Mouse (Mus musculus): ENCODE measurements around the gene Mpp1. TPM values are rescaled to one million over a fixed set of nuclear protein-coding genes. Genes with fewer than 3 reads are reported as not detected.
"Not testable (repeated sequence)": the region's sequence is repeated elsewhere in the genome, so short reads cannot be mapped to it uniquely, and the experiment has no call there.

Mpp1 gene
- 57.8 and 64.9 TPM in 2 replicates for total RNA-seq (2014; fragmentation: Nextera tagmentation)
- 39.9 and 45.1 TPM in 2 replicates for total RNA-seq (2017)
- polyA plus RNA-seq (2012) = 2.9 and 3.7 TPM in 2 replicates

DNA sequence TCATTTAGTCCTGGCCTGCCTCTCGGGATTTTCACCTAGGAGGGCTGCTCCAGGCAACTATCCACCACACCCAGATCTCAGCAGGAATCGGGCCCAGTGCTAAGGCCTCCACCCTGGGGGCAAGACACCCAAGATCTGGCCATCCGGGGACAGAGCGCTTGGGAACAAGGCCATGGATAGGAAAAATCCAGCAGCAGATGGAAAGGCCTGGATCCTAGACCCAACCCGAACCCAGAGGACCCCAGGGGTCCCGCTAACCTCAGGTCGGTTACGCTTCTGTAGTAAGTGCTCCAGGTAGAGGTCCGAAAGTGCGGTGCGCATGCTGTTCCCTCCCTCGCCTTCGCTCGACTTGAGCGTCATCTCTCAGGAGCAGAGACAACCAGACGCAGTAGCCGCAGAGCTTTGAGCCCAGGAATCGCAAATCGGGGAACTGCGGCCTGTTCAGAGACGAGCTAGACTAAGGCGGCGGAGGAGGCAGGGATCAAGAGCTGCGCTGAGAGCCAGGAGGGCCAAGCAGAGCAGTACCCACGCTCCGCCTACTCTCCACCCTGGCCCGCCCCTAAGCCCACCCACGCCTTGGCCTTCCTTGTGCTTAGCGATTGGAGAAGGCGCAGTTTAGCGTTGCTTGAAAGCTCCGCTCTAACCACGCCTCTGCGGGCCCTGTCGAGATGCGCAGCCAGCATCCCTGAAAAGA lies at the start of gene Mpp1:
Gene Mpp1 (minus strand): TSS at position 550 of the 694 bp plus-strand sequence.
- TF ChIP-seq CTCF (IDR thresholded peaks at IDR 0.05; ENCODE audit: low read depth, low read length) (no peak), TAL1 (conservative IDR thresholded peaks at IDR 0.05; ENCODE audit: low read depth, low read length) (no peak), GATA2 (IDR thresholded peaks at IDR 0.05; ENCODE audit: borderline replicate concordance, low read depth, low read length) (no peak), GATA1 (IDR thresholded peaks at IDR 0.05; ENCODE audit: borderline replicate concordance, low read length) (no peak), POLR2AphosphoS5 (IDR thresholded peaks at IDR 0.05; ENCODE audit: insufficient replicate concordance, low read depth, low read length) (no peak)
- H3K4me1 ChIP-seq (ENCODE audit: insufficient read depth, low read depth, low read length) = peaks cover 20% of the 10 kb centered on the region; the same call in 1 of the 2 replicates
- peaks cover under 1% of the 10 kb centered on the region for H3K36me3 ChIP-seq (replicated peaks)
- no peaks in the 10 kb centered on the region for H3K9me3 ChIP-seq (replicated peaks)
- H3K27me3 ChIP-seq (ENCODE audit: insufficient read depth, low read length) = no peaks in the 10 kb centered on the region
- peak; percentile 14 for DNase-seq (ENCODE audit: low spot score)
- peak; percentile 94 for ATAC-seq (ENCODE audit: extremely low read depth, insufficient number of reproducible peaks, low FRiP score, poor library complexity, severe bottlenecking)
- peak within 1 kb of the TSS; percentile 74 for H3K4me3 ChIP-seq (ENCODE audit: low read depth, low read length)

DNA sequence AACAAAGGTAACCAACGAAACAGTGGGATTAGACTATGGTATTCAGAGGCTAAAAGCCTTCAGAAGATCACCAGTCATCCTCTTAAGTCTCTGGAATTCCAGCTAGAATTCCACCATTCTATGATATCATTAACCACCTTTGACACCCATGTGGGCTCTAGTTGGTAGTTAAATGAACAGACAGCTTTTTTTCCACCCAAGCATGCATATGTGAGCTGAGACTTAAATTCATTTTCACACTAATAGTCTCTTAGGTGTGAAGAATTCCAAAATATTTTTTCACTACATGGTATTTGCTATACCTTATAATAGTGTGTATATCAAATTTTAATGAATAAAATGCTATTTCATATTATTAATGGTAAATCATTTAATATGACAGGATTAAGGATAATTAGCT lies 32.9 kb upstream of the Mpp1 start, which contains the start of gene Smim9:
Gene Smim9 (minus strand): TSS at position 101 of the 400 bp plus-strand sequence.
- TF ChIP-seq GATA1 (IDR thresholded peaks at IDR 0.05; ENCODE audit: borderline replicate concordance, low read length) (no peak), GATA2 (IDR thresholded peaks at IDR 0.05; ENCODE audit: borderline replicate concordance, low read depth, low read length) (no peak), CTCF (IDR thresholded peaks at IDR 0.05; ENCODE audit: low read depth, low read length) (no peak), POLR2AphosphoS5 (IDR thresholded peaks at IDR 0.05; ENCODE audit: insufficient replicate concordance, low read depth, low read length) (no peak), TAL1 (conservative IDR thresholded peaks at IDR 0.05; ENCODE audit: low read depth, low read length) (no peak)
- Histone ChIP-seq H3K4me3 (ENCODE audit: low read depth, low read length) (no peak within 1 kb of the TSS), H3K4me1 (ENCODE audit: insufficient read depth, low read depth, low read length) (no peaks in the 10 kb centered on the region; the same call in 1 of the 2 replicates), H3K36me3 (replicated peaks) (no peaks in the 10 kb centered on the region), H3K9me3 (replicated peaks) (no peaks in the 10 kb centered on the region), H3K27me3 (ENCODE audit: insufficient read depth, low read length) (no peaks in the 10 kb centered on the region)
- ATAC-seq (ENCODE audit: extremely low read depth, insufficient number of reproducible peaks, low FRiP score, poor library complexity, severe bottlenecking) (no peak), DNase-seq (ENCODE audit: low spot score) (no peak)

DNA sequence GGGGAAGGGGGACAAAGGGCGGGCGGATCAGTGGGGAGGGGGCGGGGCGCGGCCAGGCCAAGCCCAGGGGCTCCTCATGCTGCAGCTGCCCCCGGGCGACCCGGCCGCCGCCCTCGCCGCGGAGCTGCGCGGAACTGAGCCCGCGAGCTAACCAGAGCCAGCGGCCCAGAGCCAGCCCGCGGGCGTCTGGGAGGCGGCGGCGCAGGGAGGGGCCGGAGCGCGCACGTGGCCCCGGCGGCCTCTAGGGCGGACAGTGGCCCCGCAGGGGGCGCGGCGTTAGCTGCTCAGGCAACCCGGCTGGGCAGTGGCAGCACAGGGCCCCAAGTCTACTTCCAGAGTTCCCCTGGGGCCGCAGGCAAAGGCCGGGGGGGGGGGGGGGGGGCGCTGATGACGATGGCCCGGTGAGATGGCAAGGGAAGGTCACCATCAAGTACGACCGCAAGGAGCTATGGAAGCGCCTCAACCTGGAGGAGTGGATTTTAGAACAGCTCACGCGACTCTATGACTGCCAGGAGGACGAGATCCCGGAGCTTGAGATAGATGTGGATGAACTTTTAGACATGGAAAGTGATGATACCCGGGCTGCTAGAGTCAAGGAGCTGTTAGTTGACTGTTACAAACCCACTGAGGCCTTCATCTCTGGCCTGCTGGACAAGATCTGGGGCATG lies 24.9 kb upstream of the Mpp1 start:
- peak; percentile 40; the same call in 1 of the 2 replicates for ATAC-seq (ENCODE audit: extremely low read depth, insufficient number of reproducible peaks, low FRiP score, poor library complexity, severe bottlenecking)
- H3K4me1 ChIP-seq (ENCODE audit: insufficient read depth, low read depth, low read length) = no peaks in the 10 kb centered on the region; the same call in 1 of the 2 replicates
- peak; percentile 25 for DNase-seq (ENCODE audit: low spot score)
- TF ChIP-seq POLR2AphosphoS5 (IDR thresholded peaks at IDR 0.05; ENCODE audit: insufficient replicate concordance, low read depth, low read length) (no peak), TAL1 (conservative IDR thresholded peaks at IDR 0.05; ENCODE audit: low read depth, low read length) (no peak), CTCF (IDR thresholded peaks at IDR 0.05; ENCODE audit: low read depth, low read length) (no peak), GATA2 (IDR thresholded peaks at IDR 0.05; ENCODE audit: borderline replicate concordance, low read depth, low read length) (no peak), GATA1 (IDR thresholded peaks at IDR 0.05; ENCODE audit: borderline replicate concordance, low read length) (no peak)
- no peaks in the 10 kb centered on the region for H3K36me3 ChIP-seq (replicated peaks)
- no peaks in the 10 kb centered on the region for H3K27me3 ChIP-seq (ENCODE audit: insufficient read depth, low read length)
- H3K4me3 ChIP-seq (ENCODE audit: low read depth, low read length) = peak overlapping the region; percentile 61; the same call in 1 of the 2 replicates
- no peaks in the 10 kb centered on the region for H3K9me3 ChIP-seq (replicated peaks)

DNA sequence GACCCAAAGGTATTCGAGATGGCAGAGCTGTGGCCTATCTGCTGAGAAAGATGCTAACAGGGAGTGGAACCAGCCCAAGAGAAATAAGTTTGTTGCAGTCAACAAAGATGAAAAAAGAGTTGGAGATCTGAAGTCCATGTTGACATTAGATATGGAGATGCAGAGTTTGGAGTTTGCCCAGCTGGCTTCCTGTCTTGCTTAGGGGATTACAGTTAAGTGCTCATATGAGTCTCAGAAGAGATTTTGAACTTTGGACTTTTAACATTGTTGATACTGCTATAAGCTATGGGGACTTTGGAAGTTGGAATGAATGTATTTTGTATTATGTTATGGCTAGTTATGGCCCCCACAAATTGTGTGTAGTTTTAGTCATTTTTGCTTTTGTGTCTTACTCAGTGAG lies 21.4 kb upstream of the Mpp1 start:
- TF ChIP-seq TAL1 (conservative IDR thresholded peaks at IDR 0.05; ENCODE audit: low read depth, low read length) (no peak), GATA1 (IDR thresholded peaks at IDR 0.05; ENCODE audit: borderline replicate concordance, low read length) (no peak), GATA2 (IDR thresholded peaks at IDR 0.05; ENCODE audit: borderline replicate concordance, low read depth, low read length) (no peak), CTCF (IDR thresholded peaks at IDR 0.05; ENCODE audit: low read depth, low read length) (no peak), POLR2AphosphoS5 (IDR thresholded peaks at IDR 0.05; ENCODE audit: insufficient replicate concordance, low read depth, low read length) (no peak)
- Histone ChIP-seq H3K27me3 (ENCODE audit: insufficient read depth, low read length) (no peaks in the 10 kb centered on the region), H3K4me3 (ENCODE audit: low read depth, low read length) (no peak overlapping the region), H3K4me1 (ENCODE audit: insufficient read depth, low read depth, low read length) (peaks cover 3% of the 10 kb centered on the region; the same call in 1 of the 2 replicates), H3K9me3 (replicated peaks) (no peaks in the 10 kb centered on the region), H3K36me3 (replicated peaks) (no peaks in the 10 kb centered on the region)
- ATAC-seq (ENCODE audit: extremely low read depth, insufficient number of reproducible peaks, low FRiP score, poor library complexity, severe bottlenecking) = no peak
- no peak for DNase-seq (ENCODE audit: low spot score)

DNA sequence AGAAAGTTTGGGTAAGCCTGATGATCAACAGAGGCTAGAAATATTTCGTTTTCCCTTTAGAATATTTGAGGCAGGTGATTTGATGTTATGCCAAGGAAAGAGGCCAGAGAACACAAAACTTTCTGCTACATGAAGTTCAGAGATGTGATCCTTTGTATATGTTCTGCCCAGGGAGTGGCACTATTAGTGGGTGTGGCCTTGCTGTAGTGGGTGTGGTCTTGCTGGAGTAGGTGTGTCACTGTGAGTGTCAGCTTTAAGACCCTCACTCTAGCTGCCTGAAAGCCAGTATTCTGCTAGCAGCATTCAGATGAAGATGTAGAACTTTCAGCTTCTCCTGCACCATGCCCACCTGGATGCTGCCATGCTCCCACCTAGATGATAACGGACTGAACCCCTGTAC lies 19.5 kb upstream of the Mpp1 start:
- Histone ChIP-seq H3K36me3 (replicated peaks) (no peaks in the 10 kb centered on the region), H3K27me3 (ENCODE audit: insufficient read depth, low read length) (no peaks in the 10 kb centered on the region), H3K4me1 (ENCODE audit: insufficient read depth, low read depth, low read length) (peaks cover 3% of the 10 kb centered on the region; the same call in 1 of the 2 replicates), H3K9me3 (replicated peaks) (no peaks in the 10 kb centered on the region), H3K4me3 (ENCODE audit: low read depth, low read length) (no peak overlapping the region)
- ATAC-seq (ENCODE audit: extremely low read depth, insufficient number of reproducible peaks, low FRiP score, poor library complexity, severe bottlenecking) (no peak), DNase-seq (ENCODE audit: low spot score) (no peak)
- no peak for TF ChIP-seq POLR2AphosphoS5 (IDR thresholded peaks at IDR 0.05; ENCODE audit: insufficient replicate concordance, low read depth, low read length)

DNA sequence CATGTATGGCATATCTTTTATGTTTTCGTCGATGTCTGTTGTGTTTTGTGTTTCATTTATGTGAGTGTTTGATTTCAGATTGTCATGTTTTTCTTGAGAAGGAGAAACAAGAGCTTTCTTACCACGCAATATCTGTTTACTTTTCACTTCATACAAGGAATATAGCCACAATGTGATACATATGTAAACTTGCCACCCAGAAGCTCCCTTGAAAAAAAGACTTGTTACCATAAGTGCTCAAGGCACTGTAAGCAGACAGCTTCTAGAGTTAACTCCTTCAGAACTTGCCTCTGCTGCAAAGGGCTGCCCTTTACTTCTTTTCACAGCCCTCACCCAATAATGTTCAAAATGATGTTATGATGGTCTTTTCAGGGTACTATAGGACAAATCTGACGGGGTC lies 17.6 kb upstream of the Mpp1 start:
- no peak for TF ChIP-seq POLR2AphosphoS5 (IDR thresholded peaks at IDR 0.05; ENCODE audit: insufficient replicate concordance, low read depth, low read length)
- no peak for TF ChIP-seq CTCF (IDR thresholded peaks at IDR 0.05; ENCODE audit: low read depth, low read length)
- no peak for TF ChIP-seq GATA1 (IDR thresholded peaks at IDR 0.05; ENCODE audit: borderline replicate concordance, low read length)
- TF ChIP-seq TAL1 (conservative IDR thresholded peaks at IDR 0.05; ENCODE audit: low read depth, low read length) = no peak
- no peak for TF ChIP-seq GATA2 (IDR thresholded peaks at IDR 0.05; ENCODE audit: borderline replicate concordance, low read depth, low read length)
- H3K4me1 ChIP-seq (ENCODE audit: insufficient read depth, low read depth, low read length) = peaks cover 3% of the 10 kb centered on the region; the same call in 1 of the 2 replicates
- no peaks in the 10 kb centered on the region for H3K36me3 ChIP-seq (replicated peaks)
- no peak overlapping the region for H3K4me3 ChIP-seq (ENCODE audit: low read depth, low read length)
- ATAC-seq (ENCODE audit: extremely low read depth, insufficient number of reproducible peaks, low FRiP score, poor library complexity, severe bottlenecking) = no peak
- DNase-seq (ENCODE audit: low spot score) = no peak
- no peaks in the 10 kb centered on the region for H3K27me3 ChIP-seq (ENCODE audit: insufficient read depth, low read length)
- H3K9me3 ChIP-seq (replicated peaks) = no peaks in the 10 kb centered on the region

DNA sequence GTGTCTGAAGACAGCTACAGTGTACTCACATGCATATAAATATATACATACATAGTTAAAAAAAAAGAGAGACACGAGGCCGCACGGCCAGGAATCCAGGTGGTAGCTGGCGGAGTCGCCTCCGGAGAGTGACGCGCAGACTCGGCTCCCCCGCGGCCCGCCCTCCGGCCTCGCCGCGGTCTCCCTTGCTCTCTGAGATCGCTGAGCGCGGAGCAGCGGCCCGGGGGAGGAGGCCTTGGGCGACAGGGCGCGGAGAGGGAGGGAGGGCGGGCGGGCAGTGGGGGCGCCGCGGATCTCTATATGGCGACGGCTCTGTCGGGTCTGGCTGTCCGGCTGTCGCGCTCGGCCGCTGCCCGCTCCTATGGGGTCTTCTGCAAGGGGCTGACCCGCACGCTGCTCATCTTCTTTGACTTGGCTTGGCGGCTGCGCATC lies 12.3 kb upstream of the Mpp1 start:
- not testable (repeated sequence) for H3K4me1 ChIP-seq (ENCODE audit: insufficient read depth, low read depth, low read length); H3K4me3 ChIP-seq (ENCODE audit: low read depth, low read length); H3K9me3 ChIP-seq (replicated peaks); H3K27me3 ChIP-seq (ENCODE audit: insufficient read depth, low read length); H3K36me3 ChIP-seq (replicated peaks)
- ATAC-seq (ENCODE audit: extremely low read depth, insufficient number of reproducible peaks, low FRiP score, poor library complexity, severe bottlenecking) (peak; percentile 49; the same call in 1 of the 2 replicates), DNase-seq (ENCODE audit: low spot score) (peak; percentile 9)
